Mouse (Mus musculus) adipocyte (in vitro differentiated cells): ENCODE results near the gene St3gal2.
"Not testable (repeated sequence)": the region's sequence is repeated elsewhere in the genome, so short reads cannot be mapped to it uniquely, and the experiment has no call there.

Experiments
- DNase-seq: peaks from one replicate; pipeline ENCODE4 v3.0.0-alpha.2; 2016; ENCODE audit warnings: low spot score

St3gal2 gene

DNA sequence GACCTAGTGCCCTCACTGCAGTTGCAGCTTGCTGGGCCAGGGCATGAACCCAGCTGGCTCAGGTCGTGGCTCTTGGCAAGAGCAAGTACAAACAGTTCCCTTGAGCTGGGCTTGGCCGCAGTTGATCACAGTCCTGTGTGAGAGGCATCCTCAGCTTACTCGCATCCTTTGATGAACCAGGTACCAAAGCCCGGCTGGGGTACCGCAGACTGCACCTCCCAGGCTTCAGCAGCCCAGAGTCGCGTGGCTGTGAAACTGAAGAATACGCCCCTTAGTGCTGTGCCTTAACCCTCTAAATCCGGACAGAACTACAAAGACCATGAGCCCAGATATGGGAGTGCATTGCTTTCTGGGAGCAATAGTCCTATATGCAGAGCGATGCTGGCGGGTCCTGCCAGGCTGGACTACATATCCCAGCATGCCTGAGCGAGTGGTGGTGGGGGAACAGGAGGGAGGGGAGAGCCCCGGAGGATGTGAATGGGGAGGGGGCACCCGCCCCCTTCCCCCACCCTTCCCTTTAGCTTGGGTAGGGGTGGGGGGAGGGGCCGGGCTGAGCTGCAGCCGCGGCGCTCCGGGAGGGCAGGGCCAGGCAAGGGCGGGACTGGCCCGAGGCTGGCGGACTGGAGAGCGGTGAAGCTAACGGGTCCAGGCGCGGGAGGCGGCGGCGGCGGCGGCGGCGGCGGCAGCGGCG lies at the start of gene St3gal2:
St3gal2 (plus strand) TSS at position 582 of the 691 bp plus-strand sequence.
- DNase-seq, result peak; percentile 97

DNA sequence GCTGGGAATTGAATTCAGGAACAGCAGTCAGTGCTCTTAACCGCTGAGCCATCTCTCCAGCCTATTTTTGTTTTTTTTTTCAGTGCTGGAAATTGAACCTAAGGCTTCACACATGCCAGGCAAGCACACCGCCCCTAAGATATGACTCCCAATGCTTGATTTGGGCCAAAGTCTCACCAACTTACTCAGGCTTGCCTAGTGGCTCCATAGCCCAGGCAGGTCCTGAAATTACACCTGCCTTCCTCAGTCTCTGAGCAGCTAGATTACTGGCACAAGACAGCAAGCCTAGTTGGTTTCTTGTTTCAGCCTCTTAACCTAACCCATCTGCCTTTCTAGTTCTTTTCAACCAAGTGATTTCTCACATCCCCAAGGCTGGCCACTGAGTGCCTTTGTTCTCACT lies 49.2 kb upstream of the St3gal2 start:
- no peak for DNase-seq

DNA sequence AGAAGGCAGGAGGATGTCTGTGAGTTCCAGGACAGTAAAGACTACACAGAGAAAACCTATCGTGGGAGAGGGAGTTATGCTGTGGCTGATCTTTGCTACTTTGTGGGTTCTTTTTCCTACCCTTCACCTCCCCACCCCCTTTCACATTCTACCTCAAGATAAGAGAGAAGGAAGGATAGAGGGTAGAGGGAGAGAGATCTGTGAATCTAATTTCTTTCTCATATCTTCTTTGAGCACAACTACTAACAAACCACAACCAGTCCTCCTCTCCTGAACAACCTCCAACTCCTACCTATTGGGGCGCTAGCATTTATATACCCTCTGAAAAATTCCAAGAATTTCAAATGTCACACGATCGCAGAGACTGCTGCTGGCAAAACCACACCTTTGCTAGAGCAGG lies 41.9 kb upstream of the St3gal2 start:
- no peak for DNase-seq

DNA sequence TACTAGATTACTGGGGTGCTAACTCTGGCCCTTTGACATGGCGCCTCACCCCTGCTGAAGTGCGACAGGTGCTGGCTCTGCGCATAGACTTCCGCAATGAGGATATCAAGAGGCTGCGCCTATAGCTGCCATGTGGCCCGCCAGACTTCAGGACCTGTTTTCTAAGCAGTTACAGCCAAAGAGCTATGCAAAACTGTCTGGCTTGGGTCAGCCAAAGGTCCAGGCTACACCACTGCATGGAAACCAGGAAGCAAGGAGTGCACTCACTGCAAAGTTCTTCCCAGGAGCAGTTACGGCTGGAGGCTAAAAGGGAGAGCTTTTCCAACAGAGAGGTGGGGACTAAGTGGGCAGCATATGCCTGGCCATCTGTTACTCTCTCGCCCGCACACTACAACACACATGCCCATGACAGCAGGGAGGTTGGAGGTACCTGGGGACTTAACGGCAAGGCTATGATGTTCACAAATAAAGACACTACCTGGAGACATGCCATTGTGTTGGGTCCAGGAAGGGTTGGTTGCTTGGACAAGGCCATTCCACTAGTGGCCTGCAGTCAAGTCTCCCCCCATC lies 37.9 kb upstream of the St3gal2 start:
- DNase-seq, result no peak

DNA sequence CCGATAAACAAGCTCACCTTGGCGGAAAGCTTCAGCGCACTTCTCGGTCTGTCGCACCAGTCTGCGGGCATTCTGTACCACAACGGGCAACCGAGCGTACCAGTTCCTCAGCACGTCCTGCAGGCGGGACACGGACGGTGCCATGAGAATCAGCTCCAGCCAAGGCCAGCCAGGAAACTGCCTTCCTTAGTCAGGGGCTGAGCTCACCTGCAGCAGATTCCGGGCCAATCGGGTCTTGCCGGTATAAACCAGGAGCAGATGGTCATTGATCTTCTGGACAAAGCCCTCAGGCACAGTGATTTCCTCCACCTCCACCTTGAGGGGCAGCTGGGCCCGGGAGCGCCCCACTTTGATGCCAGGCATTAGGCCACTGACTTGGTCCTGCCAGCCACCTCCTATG lies 35.9 kb upstream of the St3gal2 start:
- no peak for DNase-seq

DNA sequence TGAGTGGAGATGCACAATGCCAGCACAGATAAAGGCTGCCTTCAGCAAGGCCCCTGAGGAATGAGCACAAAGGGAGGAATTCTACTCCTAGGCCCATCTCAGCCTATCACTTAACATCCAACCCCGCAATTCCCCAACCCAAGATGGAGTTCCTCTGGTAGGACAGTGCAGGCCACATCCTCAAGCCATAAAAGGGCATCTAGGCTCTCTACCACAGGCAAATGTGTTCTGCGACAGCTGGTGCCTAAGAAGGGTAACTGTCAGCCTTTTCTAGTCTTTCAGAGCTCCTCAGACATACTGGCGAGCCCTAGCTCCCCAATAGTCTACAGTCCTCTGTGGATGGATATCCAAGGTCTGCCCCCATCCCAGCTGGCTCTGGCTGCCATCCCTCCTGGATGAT lies 33.1 kb upstream of the St3gal2 start:
- no peak for DNase-seq

DNA sequence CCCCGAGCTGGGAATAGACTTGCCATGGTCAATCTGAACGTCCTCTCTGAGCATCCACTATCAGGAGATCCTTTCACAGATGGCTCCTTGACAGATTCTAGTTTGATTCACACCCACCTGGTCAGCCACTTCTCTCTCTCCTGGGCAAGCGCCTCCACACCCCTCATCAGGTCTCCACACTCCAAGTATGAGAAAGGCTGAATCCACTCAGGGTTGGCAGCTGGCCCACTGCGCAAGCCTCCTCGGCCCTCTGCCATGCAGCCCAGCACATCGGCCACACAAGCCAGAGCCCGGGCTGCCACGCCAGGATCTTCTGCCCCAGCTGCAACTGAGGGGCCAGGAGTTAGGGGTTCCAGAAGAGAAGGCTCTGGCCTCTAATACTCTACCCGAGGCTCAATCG lies 32.2 kb upstream of the St3gal2 start:
- no peak for DNase-seq

DNA sequence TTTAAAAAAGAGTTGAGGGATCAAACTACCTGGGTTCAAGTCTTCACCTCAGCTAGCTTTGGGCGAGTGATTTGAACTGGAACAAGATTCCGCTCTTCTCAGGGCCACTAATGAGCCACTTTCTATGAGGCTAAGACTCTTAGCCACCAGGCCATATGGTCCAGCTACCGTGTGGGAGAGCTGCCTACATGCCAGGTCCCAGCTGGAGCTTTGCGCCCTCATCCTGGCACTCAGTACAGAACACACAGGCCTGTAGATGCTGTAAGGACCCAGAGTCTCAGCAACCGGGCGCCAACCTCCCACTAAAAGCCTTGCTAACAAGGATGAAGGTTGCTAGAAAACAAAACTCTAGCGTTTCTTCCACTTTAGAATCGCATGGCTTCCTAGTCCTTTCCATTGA lies 31.3 kb upstream of the St3gal2 start:
- no peak for DNase-seq

DNA sequence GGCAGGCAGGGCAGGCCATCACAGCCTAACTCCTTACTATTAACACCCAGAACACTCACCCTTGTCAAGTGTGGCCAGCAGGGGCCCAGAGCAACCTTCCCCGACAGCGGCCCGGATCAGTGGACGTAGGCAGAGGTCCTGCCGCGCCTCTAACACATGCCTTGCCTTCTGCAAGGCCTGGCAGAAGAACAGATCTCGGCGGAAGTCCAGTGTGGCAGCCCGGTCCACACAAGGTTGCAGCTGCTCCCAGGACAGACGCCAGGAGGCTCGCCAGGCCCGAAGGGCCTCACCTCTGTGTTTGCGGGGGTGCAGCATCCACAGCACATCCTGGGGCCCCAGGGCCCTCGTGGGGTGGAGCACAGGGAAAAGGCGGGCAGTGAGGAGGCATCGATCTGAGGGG lies 30.9 kb upstream of the St3gal2 start:
- DNase-seq, result no peak

DNA sequence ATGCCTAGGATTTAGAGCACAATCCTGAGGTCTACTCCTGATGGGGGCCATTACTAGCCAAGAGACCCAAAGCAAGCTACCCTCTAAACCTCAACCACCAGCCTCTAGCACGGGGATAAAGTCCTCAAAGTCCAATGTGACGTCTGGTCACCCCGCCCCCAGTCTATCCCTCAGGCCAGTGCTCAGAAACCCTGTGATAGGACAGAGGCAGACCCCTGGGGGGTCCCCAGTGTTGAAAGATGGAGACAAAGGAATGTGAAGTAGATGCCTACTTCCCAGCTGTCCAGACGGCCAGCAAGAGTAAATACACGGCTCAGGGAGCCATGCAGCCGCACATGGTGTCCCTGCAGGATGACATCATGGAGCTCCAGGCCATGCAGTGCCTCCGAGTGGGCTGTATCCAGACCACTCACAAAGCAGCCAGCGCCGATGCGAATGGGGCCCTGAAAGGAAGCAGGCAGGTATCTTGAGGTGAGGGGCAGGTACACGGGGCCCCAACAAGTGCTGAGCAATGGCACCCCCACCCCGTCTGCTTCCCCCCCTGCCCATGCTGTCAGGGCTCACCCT lies 29.7 kb upstream of the St3gal2 start:
- no peak for DNase-seq

DNA sequence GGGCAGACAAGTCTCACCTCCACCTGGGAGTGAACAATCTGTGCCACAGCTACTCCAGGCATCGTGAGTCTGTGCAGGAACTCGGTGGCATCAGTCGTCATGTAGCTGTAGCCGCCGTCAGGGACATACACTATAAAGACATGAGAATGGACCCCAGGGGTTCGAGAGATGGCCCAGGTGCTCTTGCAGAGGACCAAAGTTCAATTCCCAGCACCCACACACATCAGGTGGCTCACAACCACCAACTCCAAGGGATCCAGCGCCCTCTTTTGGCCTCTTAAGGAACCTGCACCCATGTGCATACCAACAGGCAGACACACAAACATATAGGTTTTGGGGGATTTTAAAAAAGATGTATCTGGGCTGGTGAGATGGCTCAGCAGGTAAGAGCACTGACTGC lies 27.7 kb upstream of the St3gal2 start:
- no peak for DNase-seq

DNA sequence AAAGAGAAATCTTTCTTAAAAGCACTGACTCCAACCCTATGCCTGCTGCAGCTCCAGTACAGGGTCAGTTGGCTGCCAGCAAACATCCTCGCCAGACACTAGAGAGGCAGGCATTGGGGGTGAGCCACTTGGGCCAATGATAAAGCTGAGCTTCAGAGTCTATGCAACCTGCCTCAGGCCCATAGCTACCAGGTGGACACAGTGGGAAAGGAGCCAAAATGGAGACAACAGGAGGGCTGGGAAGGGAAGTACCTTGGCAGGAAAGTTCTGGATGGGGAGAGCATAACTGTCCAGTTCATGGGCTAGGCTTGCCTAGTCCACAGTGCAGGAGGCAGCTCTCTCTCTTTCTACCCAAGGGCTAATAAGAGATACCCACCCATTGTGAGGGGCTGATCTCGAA lies 26.8 kb upstream of the St3gal2 start:
- no peak for DNase-seq

DNA sequence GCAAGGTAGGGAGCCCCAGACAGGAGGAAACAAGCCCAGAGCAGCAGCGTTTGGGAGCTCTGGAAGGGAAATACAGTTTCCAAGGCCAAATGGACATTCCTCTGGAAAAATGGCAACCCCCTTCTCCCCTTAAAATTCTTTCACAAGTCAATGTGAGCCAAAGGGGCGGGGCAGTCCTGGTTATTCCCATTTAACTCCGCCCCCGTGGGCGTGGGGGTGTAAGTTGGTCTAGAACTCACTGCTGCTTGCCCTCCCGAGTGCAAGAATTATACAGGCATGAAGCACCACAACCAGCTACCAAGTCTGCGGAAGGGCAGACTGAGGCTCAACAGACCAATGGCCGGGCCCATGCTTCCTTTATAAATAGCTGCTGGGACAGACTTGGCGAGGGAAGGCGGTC lies 24.9 kb upstream of the St3gal2 start:
- DNase-seq, result no peak

DNA sequence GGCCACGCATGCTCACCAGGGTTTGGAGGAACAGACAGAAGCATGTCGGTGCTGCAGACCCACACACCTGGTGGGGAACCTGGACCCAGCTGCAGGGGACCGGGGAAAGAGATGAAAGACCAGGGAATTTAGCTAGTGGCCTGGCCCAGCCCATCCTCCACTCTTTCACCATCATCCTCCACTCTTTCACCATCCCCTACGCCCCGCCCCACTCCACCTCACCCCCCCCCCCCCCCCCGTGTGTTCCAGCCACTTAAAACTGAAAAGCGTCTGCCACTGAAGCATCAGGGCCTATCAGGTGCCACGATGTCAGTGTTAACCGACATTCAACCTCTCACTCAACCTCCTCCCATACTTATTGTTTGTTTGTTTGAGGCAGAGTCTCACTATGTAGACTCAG lies 24.5 kb upstream of the St3gal2 start:
- no peak for DNase-seq

DNA sequence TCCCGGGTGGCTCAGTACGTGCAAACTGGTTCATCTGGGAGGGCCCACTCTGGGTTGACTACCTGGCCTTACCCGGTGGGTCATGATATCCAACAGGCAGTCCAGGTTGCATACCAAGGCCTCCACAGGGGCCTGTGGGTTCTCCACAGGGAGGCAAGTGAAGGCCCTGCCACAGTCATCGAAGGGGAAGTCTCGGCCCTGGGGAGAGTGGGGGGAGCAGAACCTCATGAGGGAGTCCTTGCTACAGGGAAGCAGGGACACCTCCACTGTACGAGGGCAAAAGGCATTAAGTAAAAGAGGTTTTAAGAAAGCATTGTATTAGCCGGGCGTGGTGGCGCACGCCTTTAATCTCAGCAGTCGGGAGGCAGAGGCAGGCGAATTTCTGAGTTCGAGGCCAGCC lies 23.9 kb upstream of the St3gal2 start:
- DNase-seq, result no peak

DNA sequence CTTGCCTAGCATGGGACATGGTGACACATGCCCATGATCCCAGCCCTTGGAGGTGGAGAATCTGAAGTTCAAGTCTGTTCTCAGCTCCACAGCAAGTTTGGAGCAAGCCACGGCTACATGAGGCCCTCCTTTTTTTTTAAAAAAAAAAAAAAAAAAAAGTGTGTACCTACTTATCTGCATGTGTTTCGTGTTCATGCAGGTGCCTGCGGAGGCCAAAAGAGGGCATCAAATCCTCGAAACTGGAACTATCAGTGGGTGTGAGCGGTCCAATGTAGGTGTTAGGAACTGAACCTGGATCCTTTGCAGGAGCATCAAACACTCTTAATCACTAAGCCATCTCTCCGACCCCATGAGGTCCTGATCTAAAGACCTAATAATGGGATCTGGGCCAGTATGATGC lies 22.2 kb upstream of the St3gal2 start:
- no peak for DNase-seq

DNA sequence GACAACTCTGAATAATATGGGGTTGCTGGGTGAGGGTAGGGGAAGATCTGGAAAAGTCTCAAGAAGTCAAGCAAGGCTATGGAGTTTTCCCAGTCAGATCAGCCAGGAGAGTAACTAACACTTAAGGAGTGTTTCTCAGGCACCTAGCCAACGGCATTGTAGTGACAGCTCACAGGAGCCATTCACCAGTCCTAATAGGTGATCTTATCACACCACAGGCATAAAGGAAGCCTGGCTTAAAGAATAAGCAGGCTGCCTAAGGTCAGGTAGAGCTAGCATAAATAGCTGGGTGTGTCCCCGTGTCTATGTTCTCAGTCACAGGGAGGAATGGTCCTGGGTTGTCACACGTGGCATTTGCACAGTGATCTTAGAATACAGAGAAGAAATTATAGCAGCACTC lies 18.7 kb upstream of the St3gal2 start:
- DNase-seq, result no peak

DNA sequence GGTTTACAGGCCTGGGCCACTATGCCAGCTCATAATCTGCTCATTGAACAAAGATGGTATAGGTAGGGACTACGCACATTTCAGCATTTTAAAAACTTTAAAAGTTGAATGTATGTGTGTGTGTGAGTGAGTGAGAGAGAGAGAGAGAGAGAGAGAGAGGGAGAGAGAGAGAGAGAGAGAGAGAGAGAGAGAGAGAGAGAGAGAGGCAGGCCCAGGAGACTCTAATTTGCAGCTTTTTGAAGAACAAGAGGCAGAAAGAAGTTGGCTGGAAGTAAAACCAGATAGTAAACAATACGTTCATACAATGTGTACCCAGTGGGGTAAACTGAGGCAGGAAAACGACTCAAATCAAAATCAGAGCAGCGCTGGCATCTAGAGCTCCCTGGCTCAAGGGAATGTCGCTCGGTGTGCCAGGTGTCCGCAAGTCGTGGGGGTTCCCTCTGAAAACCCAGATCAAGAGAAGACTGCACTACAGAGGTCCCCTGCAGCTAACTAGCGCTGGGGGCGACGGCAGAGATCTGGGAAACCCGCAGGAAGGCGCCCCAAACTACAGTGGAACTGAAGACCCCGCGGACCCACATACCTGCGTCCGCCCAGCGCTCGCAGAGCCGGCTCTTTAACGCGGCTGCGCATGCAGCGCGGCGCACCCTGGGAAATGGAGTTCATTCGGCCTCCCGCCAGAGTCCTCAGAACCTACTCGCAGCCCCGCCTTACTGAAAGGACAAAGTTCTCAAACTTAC lies 17.7 kb upstream of the St3gal2 start, which contains the start of gene Fuk:
Fuk (minus strand) TSS at position 650 of the 740 bp plus-strand sequence.
- DNase-seq, result peak; percentile 92

DNA sequence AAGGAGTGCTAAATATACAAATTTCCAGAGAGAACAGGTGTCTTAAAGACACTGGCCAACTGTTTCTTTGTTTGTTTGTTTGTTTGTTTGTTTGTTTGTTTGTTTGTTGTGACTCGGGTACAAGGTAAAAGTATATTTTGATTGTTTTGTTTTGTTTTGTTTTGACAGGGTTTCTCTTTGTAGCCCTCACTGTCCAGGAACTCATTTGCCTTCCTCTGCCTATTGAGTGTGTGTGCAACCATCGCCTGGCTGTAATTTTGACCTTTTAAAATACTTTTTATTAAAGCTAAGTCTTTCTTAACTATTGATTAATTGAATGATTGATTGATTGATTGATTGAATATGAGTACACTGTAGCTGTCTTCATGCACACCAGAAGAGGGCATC lies 17.1 kb upstream of the St3gal2 start:
- DNase-seq, result no peak

DNA sequence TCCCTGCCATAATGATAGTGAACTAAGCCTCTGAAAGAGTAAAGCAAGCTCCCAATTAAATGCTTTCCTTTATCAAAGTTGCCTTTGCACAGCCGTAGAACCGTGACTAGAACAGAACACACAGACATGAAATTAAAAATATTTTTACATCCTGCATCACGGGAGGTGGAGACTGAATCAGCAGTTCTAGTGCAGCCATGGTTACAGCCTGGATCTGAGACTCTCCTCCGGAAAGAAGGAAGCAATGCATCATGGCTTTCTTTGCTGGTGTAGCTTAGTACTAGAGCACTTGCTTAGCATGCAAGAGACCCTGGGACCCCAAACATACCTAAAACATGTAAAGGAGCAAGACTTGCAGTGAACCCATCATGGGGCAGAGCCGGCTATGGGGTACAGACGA lies 14.3 kb upstream of the St3gal2 start:
- DNase-seq, result no peak

DNA sequence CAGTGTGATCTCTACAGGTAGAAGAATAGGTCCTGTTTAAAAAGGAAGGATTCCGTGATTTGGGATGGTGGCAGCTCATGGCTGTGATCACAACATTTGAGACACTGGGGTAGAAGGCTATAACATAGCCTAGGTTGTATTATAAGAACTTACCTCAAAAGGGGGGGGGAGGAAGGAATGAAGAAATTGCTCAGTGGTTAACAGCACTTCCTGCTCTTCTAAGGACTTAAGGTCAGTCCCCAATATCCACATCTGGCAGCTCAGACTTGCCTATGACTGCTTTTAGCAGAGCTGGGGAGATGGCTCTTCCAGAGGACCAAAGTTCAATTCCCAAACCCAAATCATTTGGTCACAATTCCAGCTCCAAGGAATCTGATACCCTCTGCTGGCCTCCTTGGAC lies 13.0 kb upstream of the St3gal2 start:
- no peak for DNase-seq

DNA sequence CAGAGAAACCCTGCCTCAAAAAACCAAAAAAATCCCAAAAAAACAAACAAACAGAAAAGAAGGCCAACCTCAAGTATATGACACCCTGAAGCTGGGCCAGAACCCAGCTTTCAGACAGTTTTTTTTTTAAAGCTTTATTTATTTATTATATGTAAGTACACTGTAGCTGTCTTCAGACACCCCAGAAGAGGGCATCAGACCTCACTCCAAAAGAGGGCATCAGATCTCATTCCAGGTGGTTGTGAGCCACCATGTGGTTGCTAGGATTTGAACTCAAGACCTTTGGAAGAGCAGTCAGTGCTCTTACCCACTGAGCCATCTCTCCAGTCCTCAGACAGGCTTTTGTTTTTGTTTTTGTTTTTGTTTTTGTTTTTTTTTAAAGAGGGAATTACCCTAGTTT lies 9.9 kb upstream of the St3gal2 start:
- DNase-seq, result not testable (repeated sequence)
